Mouse (Mus musculus) heart, postnatal 0 days (tissue): ENCODE data around the gene Cox8a. TPM values are rescaled to one million over a fixed set of nuclear protein-coding genes. Genes with fewer than 3 reads are reported as not detected.

Source experiments
- ATAC-seq: fragments of 200-750 bp; cut with Nextera tagmentation; 2 replicates; pipeline ENCODE4 v1.8.0; 2017; ENCODE audit warnings: low read depth, moderate number of reproducible peaks, moderate library complexity; ENCODE audit not compliant: insufficient read depth
- DNase-seq: peaks from one replicate; pipeline ENCODE4 v3.0.0-alpha.2; 2016; ENCODE audit warnings: low spot score
- H3K27ac ChIP-seq: fragments of 300-500 bp; sonication (generic); 2 replicates; pipeline ENCODE4 v1.5.1; 2014; ENCODE audit warnings: low read depth, mild to moderate bottlenecking
- H3K27me3 ChIP-seq: fragments of 300-500 bp; sonication (generic); 2 replicates; pipeline ENCODE4 v1.6.1; 2014; ENCODE audit warnings: low read length, mixed read lengths; ENCODE audit not compliant: control insufficient read depth, insufficient read depth
- H3K36me3 ChIP-seq: fragments of 300-500 bp; sonication (generic); replicated peaks from 2 replicates; pipeline ENCODE4 v1.6.1; 2014; ENCODE audit warnings: low read length, mixed read lengths; ENCODE audit not compliant: control insufficient read depth, insufficient read depth
- H3K4me1 ChIP-seq: fragments of 300-500 bp; sonication (generic); 2 replicates; pipeline ENCODE4 v1.6.1; 2014; ENCODE audit warnings: antibody characterized with exemption; ENCODE audit not compliant: control insufficient read depth, insufficient read depth
- H3K4me2 ChIP-seq: fragments of 300-500 bp; sonication (generic); 2 replicates; pipeline ENCODE4 v1.6.1; 2014; ENCODE audit warnings: low read depth, mild to moderate bottlenecking, low read length, moderate library complexity
- H3K4me3 ChIP-seq: fragments of 300-500 bp; sonication (generic); 2 replicates; pipeline ENCODE4 v1.5.1; 2014; ENCODE audit warnings: low read depth, low read length
- H3K9ac ChIP-seq: fragments of 300-500 bp; sonication (generic); replicated peaks from 2 replicates; pipeline ENCODE4 v1.6.1; 2014; ENCODE audit warnings: low read depth, low read length, mixed read lengths
- H3K9me3 ChIP-seq: fragments of 300-500 bp; sonication (generic); replicated peaks from 2 replicates; pipeline ENCODE4 v1.6.1; 2016; ENCODE audit warnings: low read length; ENCODE audit not compliant: control insufficient read depth
- CTCF ChIP-seq: IDR thresholded peaks from 2 replicates; pipeline ENCODE4 v1.5.1; 2016; ENCODE audit warnings: antibody characterized with exemption, control low read depth, low read depth
- EP300 ChIP-seq: IDR thresholded peaks from 2 replicates; pipeline ENCODE4 v1.6.1; 2016; ENCODE audit warnings: antibody characterized with exemption, low read depth
- WGBS: fragments of 180-500 bp; shearing (Covaris S2); extraction: QIAGEN DNeasy Blood & Tissue Kit; methylation state at CpG from one replicate; pipeline ENCODE4 v1.1.7; 2014; 5-methylcytosine and 5-hydroxymethylcytosine counted together
- polyA plus RNA-seq: library from polyadenylated mRNA; unstranded; fragments of >200 nt; fragmentation: Nextera tagmentation; extraction: Ambion mirVana; gene quantifications from 2 replicates; pipeline ENCODE4 v1.2.1, GENCODE M21; 2015
- total RNA-seq: library from RNA; depleted of rRNA; stranded (reverse); fragments of >200 nt; gene quantifications from 2 replicates; pipeline ENCODE4 v1.2.3, GENCODE M21; 2014; ENCODE audit warnings: low replicate concordance; rRNA removed

The Cox8a gene
- 1,841 and 2,074 TPM in 2 replicates for total RNA-seq
- polyA plus RNA-seq, result 3,012 and 3,042 TPM in 2 replicates

DNA sequence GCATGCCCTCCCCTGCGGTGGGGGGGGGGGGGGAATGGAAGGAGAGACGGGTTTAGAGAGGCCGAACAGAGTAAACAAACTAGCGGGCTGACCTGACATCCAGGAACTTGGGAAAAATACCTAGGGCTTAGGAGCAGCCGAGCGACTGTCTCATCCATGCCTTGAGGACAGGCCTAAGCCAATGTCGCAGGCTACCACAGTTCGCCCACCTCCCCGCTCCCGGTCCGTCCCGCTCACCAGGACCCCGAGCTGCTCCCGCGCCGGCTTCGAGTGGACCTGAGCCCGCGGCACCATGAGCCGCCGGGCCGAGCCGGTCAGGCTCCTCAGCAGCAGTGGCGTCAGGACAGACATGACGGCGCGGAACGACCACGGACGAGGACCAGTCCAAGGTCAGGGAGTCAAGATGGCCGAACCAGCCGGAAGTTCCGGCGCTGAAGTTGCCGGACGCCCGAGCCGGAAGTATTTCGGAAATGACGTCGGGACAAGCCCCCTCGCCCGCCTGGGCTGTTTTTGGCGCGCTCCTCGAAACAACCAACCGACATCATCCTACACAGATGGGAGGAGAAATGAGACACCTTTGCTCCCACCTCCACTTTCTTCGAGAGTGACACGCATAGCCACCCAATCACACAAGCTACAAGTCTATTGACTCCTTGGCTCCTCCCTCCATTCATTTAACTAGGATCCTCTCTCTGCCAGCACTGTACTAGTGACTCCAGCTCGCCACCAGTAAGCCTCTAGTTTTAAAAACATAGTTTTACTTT is at the start of gene Cox8a:
TSS of gene Cox8a (minus strand) at position 455 of the 764 bp plus-strand sequence.
- H3K27ac ChIP-seq, result peak within 1 kb of the TSS; percentile 96
- DNase-seq (peak; percentile 100), ATAC-seq (peak; percentile 97)
- no peaks in the 10 kb centered on the region for H3K9me3 ChIP-seq
- H3K36me3 ChIP-seq, result peaks cover 33% of the 10 kb centered on the region
- peak within 1 kb of the TSS; percentile 81 for H3K4me2 ChIP-seq
- TF ChIP-seq EP300 (peak; percentile 61; the same call in 1 of the 2 replicates), CTCF (no peak)
- under 1% methylated on average over 50 of the region's 50 CpGs for WGBS
- no peaks in the 10 kb centered on the region for H3K27me3 ChIP-seq
- peaks cover 20% of the 10 kb centered on the region for H3K4me1 ChIP-seq
- peak within 1 kb of the TSS; percentile 97 for H3K9ac ChIP-seq
- H3K4me3 ChIP-seq, result peak within 1 kb of the TSS; percentile 91

DNA sequence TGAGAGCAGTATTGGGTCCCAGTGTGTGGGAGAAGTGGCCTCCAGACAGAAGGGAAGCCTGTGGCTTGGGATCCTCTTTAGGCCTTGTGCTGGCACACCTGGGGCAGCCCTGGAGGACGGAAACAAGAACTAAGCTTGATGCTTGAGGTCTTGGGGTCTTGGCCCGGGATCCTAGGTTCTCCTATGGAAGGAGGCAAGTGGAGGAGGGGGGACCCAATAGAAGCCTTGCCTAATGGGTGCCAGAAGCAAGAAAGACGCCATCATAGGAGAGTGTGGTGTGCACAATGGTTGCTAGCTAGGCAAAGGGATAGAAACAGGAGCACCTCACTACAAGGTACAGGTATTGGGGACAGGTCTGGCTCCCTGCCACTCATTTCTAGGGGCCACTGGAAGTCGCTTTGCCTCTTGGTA is 49.0 kb upstream of the Cox8a start:
- H3K27me3 ChIP-seq, result no peaks in the 10 kb centered on the region
- H3K4me1 ChIP-seq, result peaks cover 42% of the 10 kb centered on the region
- DNase-seq, result no peak
- H3K36me3 ChIP-seq, result peaks cover 12% of the 10 kb centered on the region
- peak overlapping the region; percentile 93 for H3K27ac ChIP-seq
- 0 out of 2 replicates have a peak overlapping the region, but pooled peaks have one; percentile 5 for H3K9ac ChIP-seq
- H3K4me3 ChIP-seq, result no peak overlapping the region
- no peak overlapping the region for H3K4me2 ChIP-seq
- H3K9me3 ChIP-seq, result no peaks in the 10 kb centered on the region
- TF ChIP-seq EP300, result no peak
- no peak for TF ChIP-seq CTCF
- ATAC-seq, result no peak
- WGBS, result 62% methylated on average over 4 of the region's 4 CpGs

DNA sequence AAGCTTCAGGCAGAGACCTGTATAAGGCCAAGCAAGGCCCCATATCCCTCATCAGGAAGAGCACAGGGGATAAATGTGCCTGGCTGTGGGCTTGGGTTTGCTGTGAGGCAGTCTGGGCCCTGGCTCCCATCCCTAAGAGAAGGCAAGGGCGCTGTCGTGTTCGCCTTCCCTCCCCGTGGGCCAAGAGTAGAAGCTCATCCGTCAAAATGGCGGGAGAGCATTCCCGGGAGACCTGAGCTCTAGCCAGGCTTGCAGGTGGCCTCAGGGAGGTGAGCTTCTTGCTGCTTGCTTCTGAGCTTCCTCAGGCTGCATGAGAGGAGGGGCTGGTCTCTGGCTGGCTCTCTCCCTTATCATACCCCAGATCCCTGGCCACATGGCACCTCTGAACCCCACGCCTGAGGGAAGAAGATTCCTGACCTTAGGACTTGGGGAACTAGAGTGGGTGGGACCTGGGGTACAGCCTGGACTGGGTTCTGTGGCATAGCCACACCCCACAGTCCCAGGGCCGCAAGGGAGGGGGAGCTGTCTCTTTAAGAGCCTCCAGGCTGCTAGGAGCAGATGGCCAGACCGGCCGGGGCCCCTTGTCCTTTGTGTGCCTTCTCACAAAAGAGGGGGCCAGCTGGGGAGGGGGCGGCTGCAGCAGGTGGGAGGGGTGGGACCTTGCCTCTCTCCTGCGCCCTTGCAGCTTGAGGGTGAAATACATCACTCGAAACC is 48.2 kb upstream of the Cox8a start:
- peak overlapping the region; percentile 93 for H3K27ac ChIP-seq
- no peaks in the 10 kb centered on the region for H3K9me3 ChIP-seq
- WGBS, result 23% methylated on average over 14 of the region's 14 CpGs
- peaks cover 4% of the 10 kb centered on the region for H3K36me3 ChIP-seq
- peaks cover 42% of the 10 kb centered on the region for H3K4me1 ChIP-seq
- H3K4me2 ChIP-seq, result no peak overlapping the region
- no peak overlapping the region for H3K4me3 ChIP-seq
- DNase-seq (no peak), ATAC-seq (no peak)
- no peaks in the 10 kb centered on the region for H3K27me3 ChIP-seq
- H3K9ac ChIP-seq, result 0 out of 2 replicates have a peak overlapping the region, but pooled peaks have one; percentile 5
- TF ChIP-seq CTCF (peak; percentile 6; the same call in 1 of the 2 replicates), EP300 (no peak)

DNA sequence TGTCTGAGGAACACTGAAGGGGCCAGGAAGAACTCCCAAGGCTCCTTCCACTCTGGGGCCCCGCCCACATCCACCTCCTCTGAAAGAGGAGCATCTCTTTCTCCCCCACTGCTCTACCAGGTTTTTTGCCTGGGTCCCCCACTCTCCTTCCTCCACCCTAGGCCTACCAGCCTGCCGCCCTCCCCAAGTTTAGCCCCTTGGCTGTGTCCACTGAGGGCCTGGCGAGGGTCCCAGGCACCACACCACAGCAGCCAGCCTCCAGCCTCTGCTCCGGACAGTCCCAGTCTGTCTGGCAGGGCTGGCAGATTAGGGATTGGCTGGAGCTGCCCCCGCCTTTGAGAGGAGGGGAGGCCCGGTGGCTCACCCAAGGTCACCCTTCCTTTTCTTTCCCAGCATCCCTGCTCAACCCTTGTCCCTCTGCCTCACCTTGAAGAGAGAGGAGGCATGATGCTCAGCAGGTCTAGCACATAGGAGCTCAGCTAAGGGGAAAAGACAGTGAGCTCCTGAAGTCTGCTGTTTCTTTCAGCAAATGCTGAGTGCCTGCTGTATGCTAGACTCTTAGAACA is 47.4 kb upstream of the Cox8a start:
- Histone ChIP-seq H3K9ac (no peak overlapping the region), H3K4me1 (peaks cover 39% of the 10 kb centered on the region), H3K4me3 (no peak overlapping the region), H3K36me3 (no peaks in the 10 kb centered on the region), H3K9me3 (no peaks in the 10 kb centered on the region), H3K4me2 (peak overlapping the region; percentile 5; the same call in 1 of the 2 replicates), H3K27ac (peak overlapping the region; percentile 93), H3K27me3 (no peaks in the 10 kb centered on the region)
- ATAC-seq (peak; percentile 30), DNase-seq (peak; percentile 59)
- 25% methylated on average over 6 of the region's 6 CpGs for WGBS
- TF ChIP-seq EP300 (no peak), CTCF (no peak)

DNA sequence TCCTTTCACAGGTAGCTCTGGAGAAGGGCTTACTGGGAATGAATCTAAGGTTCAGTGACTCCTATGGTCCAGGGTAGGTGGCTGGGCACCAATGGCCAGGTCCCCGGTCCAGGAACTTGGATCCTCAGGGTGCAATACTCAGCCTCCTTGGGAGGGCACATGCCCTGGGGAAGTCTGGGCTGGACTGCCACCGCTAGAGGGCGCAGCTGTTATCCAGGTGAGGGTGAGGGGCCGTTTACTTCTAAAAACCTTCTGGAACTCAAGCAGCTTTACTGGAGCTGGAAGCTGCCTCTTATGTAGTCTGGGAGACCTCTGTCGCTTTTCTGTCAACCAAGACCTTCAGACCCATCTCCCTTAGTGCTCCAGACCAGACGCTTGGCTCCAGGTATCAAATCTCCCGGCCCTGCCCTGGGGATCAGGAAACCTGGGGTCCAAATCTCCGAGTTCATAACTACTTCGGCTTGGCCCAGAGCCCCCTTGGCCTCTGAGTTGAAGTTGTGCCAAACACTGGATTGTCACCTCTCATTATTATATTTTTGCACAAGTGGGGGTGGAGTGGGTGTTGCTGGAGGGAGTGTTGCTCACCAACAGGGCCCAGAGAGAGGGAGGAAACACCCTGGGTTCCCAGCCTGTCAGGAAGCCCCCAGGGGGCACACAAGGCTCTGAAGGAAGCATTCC is 46.8 kb upstream of the Cox8a start:
- WGBS, result 10% methylated on average over 9 of the region's 9 CpGs
- H3K4me3 ChIP-seq, result no peak overlapping the region
- H3K9me3 ChIP-seq, result no peaks in the 10 kb centered on the region
- peaks cover 33% of the 10 kb centered on the region for H3K4me1 ChIP-seq
- no peak for TF ChIP-seq EP300
- TF ChIP-seq CTCF, result peak; percentile 84
- H3K4me2 ChIP-seq, result peak overlapping the region; percentile 5; the same call in 1 of the 2 replicates
- no peak for ATAC-seq
- peak overlapping the region; percentile 93 for H3K27ac ChIP-seq
- H3K36me3 ChIP-seq, result no peaks in the 10 kb centered on the region
- peak; percentile 70 for DNase-seq
- no peaks in the 10 kb centered on the region for H3K27me3 ChIP-seq
- no peak overlapping the region for H3K9ac ChIP-seq
